Mouse (Mus musculus) right cerebral cortex, postnatal 25 days (tissue): ENCODE data around the gene Hrh1.

Source experiments
- DNase-seq: peaks from one replicate; pipeline ENCODE4 v3.0.0; 2022

The Hrh1 gene

GRCm38 (mm10) chr6:114397691-114398217 lies at the start of gene Hrh1:
TSS of gene Hrh1 (plus strand) at chr6:114397936.
- peak; percentile 69 for DNase-seq

- no peak for DNase-seq
Observed at GRCm38 (mm10) chr6:114354635-114355034, 43.1 kb upstream of the Hrh1 start.

GRCm38 (mm10) chr6:114358171-114358570 lies 39.6 kb upstream of the Hrh1 start:
- no peak for DNase-seq

- DNase-seq = no peak
Observed at GRCm38 (mm10) chr6:114362355-114362754, 35.4 kb upstream of the Hrh1 start.

- DNase-seq = no peak
Observed at GRCm38 (mm10) chr6:114363740-114364139, 34.0 kb upstream of the Hrh1 start.

GRCm38 (mm10) chr6:114364734-114365133 lies 33.0 kb upstream of the Hrh1 start:
- no peak for DNase-seq

- no peak for DNase-seq
Observed at GRCm38 (mm10) chr6:114366191-114366590, 31.5 kb upstream of the Hrh1 start.

- DNase-seq = peak; percentile 75
Observed at GRCm38 (mm10) chr6:114367681-114368080, 30.1 kb upstream of the Hrh1 start.

GRCm38 (mm10) chr6:114368196-114368595 lies 29.5 kb upstream of the Hrh1 start:
- DNase-seq = no peak

GRCm38 (mm10) chr6:114372741-114373140 lies 25.0 kb upstream of the Hrh1 start:
- no peak for DNase-seq

GRCm38 (mm10) chr6:114380872-114381271 lies 16.9 kb upstream of the Hrh1 start:
- DNase-seq = no peak

- no peak for DNase-seq
Observed at GRCm38 (mm10) chr6:114387320-114387719, 10.4 kb upstream of the Hrh1 start.

- no peak for DNase-seq
Observed at GRCm38 (mm10) chr6:114387855-114388254, 9.9 kb upstream of the Hrh1 start.

GRCm38 (mm10) chr6:114390129-114390528 lies 7.6 kb upstream of the Hrh1 start:
- DNase-seq = no peak

- DNase-seq = no peak
Observed at GRCm38 (mm10) chr6:114394982-114395381, 2.8 kb upstream of the Hrh1 start.

GRCm38 (mm10) chr6:114396605-114397004 lies 1.1 kb upstream of the Hrh1 start:
- DNase-seq = no peak

- DNase-seq = no peak
Observed at GRCm38 (mm10) chr6:114397280-114397679, 456 bp upstream of the Hrh1 start.

GRCm38 (mm10) chr6:114398626-114399025 lies 890 bp downstream of the Hrh1 start:
- DNase-seq = peak; percentile 68

- DNase-seq = no peak
Observed at GRCm38 (mm10) chr6:114400387-114400786, 2.7 kb downstream of the Hrh1 start.

- DNase-seq = no peak
Observed at GRCm38 (mm10) chr6:114400841-114401240, 3.1 kb downstream of the Hrh1 start.

- DNase-seq = no peak
Observed at GRCm38 (mm10) chr6:114402161-114402560, 4.4 kb downstream of the Hrh1 start.

- DNase-seq = no peak
Observed at GRCm38 (mm10) chr6:114403632-114404031, 5.9 kb downstream of the Hrh1 start.

GRCm38 (mm10) chr6:114404128-114404527 lies 6.4 kb downstream of the Hrh1 start:
- DNase-seq = no peak

GRCm38 (mm10) chr6:114404774-114405468 lies 7.2 kb downstream of the Hrh1 start:
- DNase-seq = peak; percentile 56

- DNase-seq = no peak
Observed at GRCm38 (mm10) chr6:114406634-114407033, 8.9 kb downstream of the Hrh1 start.
